Mouse (Mus musculus) liver, embryonic 13.5 days (tissue): ENCODE data around the gene Grik4. TPM values are rescaled to one million over a fixed set of nuclear protein-coding genes. Genes with fewer than 3 reads are reported as not detected.

Experiments used
- ATAC-seq: fragments of 200-750 bp; cut with Nextera tagmentation; 2 replicates; pipeline ENCODE4 v1.8.0; 2017; ENCODE audit warnings: low read depth, mild to moderate bottlenecking, moderate number of reproducible peaks, moderate library complexity
- DNase-seq: peaks from one replicate; pipeline ENCODE4 v3.0.0; 2022
- H3K27ac ChIP-seq: fragments of 300-500 bp; sonication (generic); 2 replicates; pipeline ENCODE4 v1.5.1; 2015; ENCODE audit warnings: moderate library complexity, mild to moderate bottlenecking, inconsistent platforms
- H3K27me3 ChIP-seq: fragments of 300-500 bp; sonication (generic); 2 replicates; pipeline ENCODE4 v1.6.1; 2015; ENCODE audit warnings: mild to moderate bottlenecking, inconsistent platforms
- H3K36me3 ChIP-seq: fragments of 300-500 bp; sonication (generic); 2 replicates; pipeline ENCODE4 v1.6.1; 2015; ENCODE audit warnings: mild to moderate bottlenecking, inconsistent platforms
- H3K4me1 ChIP-seq: fragments of 300-500 bp; sonication (generic); replicated peaks from 2 replicates; pipeline ENCODE4 v1.6.1; 2015; ENCODE audit warnings: inconsistent platforms
- H3K4me2 ChIP-seq: fragments of 300-500 bp; sonication (generic); 2 replicates; pipeline ENCODE4 v1.6.1; 2015; ENCODE audit warnings: inconsistent platforms, mild to moderate bottlenecking, moderate library complexity
- H3K4me3 ChIP-seq: fragments of 300-500 bp; sonication (generic); replicated peaks from 2 replicates; pipeline ENCODE4 v1.5.1; 2015; ENCODE audit warnings: mild to moderate bottlenecking, inconsistent platforms
- H3K9ac ChIP-seq: fragments of 300-500 bp; sonication (generic); 2 replicates; pipeline ENCODE4 v1.6.1; 2015; ENCODE audit warnings: mild to moderate bottlenecking, inconsistent platforms
- H3K9me3 ChIP-seq: fragments of 300-500 bp; sonication (generic); replicated peaks from 2 replicates; pipeline ENCODE4 v1.6.1; 2016; ENCODE audit warnings: inconsistent platforms
- WGBS: fragments of 180-500 bp; shearing (Covaris S2); methylation state at CpG from one replicate; pipeline ENCODE4 v1.1.7; 2015; ENCODE audit not compliant: insufficient replicate concordance; 5-methylcytosine and 5-hydroxymethylcytosine counted together
- polyA plus RNA-seq: library from polyadenylated mRNA; unstranded; fragments of >200 nt; fragmentation: Nextera tagmentation; extraction: Ambion mirVana; gene quantifications from 2 replicates; pipeline ENCODE4 v1.2.1, GENCODE M21; 2015

Grik4 gene
- polyA plus RNA-seq, 1 experiment from 2014 or later, result 1.1 TPM

DNA sequence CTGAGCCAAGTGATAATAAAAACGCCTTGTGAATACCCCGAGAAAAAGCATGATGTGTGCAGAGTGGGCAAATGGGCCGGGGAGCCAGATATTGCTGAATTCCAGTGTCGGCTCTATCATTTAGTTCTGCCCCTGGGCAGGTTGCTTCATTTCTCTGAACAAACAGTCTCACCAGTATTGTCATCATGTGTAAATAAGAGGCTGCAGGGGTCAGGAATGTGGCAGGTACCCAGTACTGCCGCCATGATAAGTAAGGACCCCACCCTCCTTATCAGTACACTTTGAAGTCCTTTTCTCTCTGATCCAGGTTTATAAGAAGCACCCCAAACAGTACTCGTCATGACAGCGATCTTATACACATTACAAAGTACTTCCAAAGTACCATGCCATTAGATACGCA lies 230.4 kb downstream of the Grik4 start:
- 57% methylated on average over 8 of the region's 8 CpGs for WGBS
- Histone ChIP-seq H3K27ac (no peak overlapping the region), H3K4me3 (no peak overlapping the region), H3K4me1 (peaks cover 4% of the 10 kb centered on the region; the same call in 1 of the 2 replicates), H3K9me3 (no peaks in the 10 kb centered on the region), H3K4me2 (no peak overlapping the region), H3K9ac (no peak overlapping the region), H3K27me3 (no peaks in the 10 kb centered on the region), H3K36me3 (no peaks in the 10 kb centered on the region)
- DNase-seq (no peak), ATAC-seq (peak; percentile 57)

- H3K36me3 ChIP-seq, result no peaks in the 10 kb centered on the region
- DNase-seq (no peak), ATAC-seq (no peak)
- 59% methylated on average over 7 of the region's 7 CpGs for WGBS
- H3K4me2 ChIP-seq, result no peak overlapping the region
- H3K9ac ChIP-seq, result no peak overlapping the region
- H3K27ac ChIP-seq, result no peak overlapping the region
- H3K4me1 ChIP-seq, result no peaks in the 10 kb centered on the region
- no peaks in the 10 kb centered on the region for H3K9me3 ChIP-seq
- no peak overlapping the region for H3K4me3 ChIP-seq
- H3K27me3 ChIP-seq, result no peaks in the 10 kb centered on the region
Observed at GRCm38 (mm10) chr9:42705848-42706247, 238.4 kb downstream of the Grik4 start.

DNA sequence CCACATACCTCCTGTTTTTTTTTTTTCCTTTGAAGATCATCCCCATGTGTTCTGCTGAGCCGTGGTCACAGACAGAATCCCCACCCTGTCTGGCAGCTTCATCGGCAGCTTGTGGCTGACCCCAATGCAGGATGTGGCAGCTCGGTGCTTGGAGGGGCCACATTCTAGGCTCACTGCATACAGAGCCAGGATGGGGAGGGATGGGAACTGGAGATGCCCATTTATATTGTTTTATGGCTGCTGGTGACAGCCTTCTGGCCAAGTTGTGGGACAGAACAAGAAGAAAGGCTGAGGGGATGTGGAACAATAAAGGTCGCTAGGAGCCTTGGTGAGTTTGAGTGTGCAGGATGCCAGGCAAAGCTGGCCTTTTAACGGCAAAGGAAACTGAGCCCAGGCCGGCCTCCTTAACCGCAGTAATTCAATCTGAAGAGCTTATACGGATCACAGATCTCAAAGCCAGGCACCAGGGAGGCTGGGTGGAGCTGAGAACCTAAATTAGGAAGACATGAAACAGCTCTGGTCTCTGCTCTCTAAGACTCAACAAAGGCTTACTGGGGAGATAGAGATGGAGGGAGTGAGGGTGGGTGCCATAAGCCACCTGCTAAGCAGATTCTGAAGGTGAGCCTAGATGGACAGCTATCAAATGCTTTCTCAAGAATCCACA lies 241.0 kb downstream of the Grik4 start:
- H3K27ac ChIP-seq, result no peak overlapping the region
- no peaks in the 10 kb centered on the region for H3K36me3 ChIP-seq
- no peaks in the 10 kb centered on the region for H3K27me3 ChIP-seq
- H3K4me1 ChIP-seq, result no peaks in the 10 kb centered on the region
- WGBS, result 34% methylated on average over 8 of the region's 8 CpGs
- no peak for DNase-seq
- no peak overlapping the region for H3K4me3 ChIP-seq
- no peaks in the 10 kb centered on the region for H3K9me3 ChIP-seq
- ATAC-seq, result no peak
- no peak overlapping the region for H3K4me2 ChIP-seq
- H3K9ac ChIP-seq, result no peak overlapping the region

- WGBS, result 72% methylated on average over 11 of the region's 11 CpGs
- Histone ChIP-seq H3K27me3 (no peaks in the 10 kb centered on the region), H3K36me3 (no peaks in the 10 kb centered on the region), H3K4me1 (no peaks in the 10 kb centered on the region), H3K9me3 (no peaks in the 10 kb centered on the region), H3K4me3 (no peak overlapping the region), H3K4me2 (no peak overlapping the region), H3K9ac (no peak overlapping the region), H3K27ac (no peak overlapping the region)
- ATAC-seq (no peak), DNase-seq (no peak)
Observed at GRCm38 (mm10) chr9:42702231-42703132, 241.8 kb downstream of the Grik4 start.

GRCm38 (mm10) chr9:42701729-42702128 lies 242.6 kb downstream of the Grik4 start:
- Histone ChIP-seq H3K27ac (no peak overlapping the region), H3K9me3 (no peaks in the 10 kb centered on the region), H3K27me3 (no peaks in the 10 kb centered on the region), H3K4me1 (no peaks in the 10 kb centered on the region), H3K36me3 (no peaks in the 10 kb centered on the region), H3K4me2 (no peak overlapping the region), H3K9ac (no peak overlapping the region), H3K4me3 (no peak overlapping the region)
- DNase-seq, result no peak
- WGBS, result 64% methylated on average over 5 of the region's 5 CpGs
- ATAC-seq, result no peak

DNA sequence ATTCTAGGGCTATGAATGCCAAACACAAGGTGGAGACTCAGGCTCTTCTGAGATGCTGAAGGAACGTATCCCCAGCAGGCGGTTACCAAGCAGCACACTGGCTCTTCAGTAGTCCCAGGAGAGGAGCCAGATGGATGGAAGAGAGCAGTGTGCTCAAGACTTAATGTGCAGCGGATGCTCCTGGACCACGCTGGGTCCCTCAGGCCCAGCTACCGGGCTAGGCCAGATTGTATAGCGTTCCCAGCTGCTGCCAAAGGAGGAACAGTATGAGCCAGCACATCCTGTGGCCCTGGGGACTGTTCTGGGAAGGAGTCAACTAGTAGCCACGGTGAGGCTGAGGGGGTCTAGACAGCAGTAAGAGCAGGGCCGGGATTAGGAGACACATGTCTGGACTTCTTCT lies 251.3 kb downstream of the Grik4 start:
- Histone ChIP-seq H3K4me2 (no peak overlapping the region), H3K36me3 (no peaks in the 10 kb centered on the region), H3K4me3 (no peak overlapping the region), H3K27me3 (no peaks in the 10 kb centered on the region), H3K27ac (no peak overlapping the region), H3K9me3 (no peaks in the 10 kb centered on the region), H3K9ac (no peak overlapping the region), H3K4me1 (no peaks in the 10 kb centered on the region)
- ATAC-seq, result no peak
- 72% methylated on average over 8 of the region's 8 CpGs for WGBS
- no peak for DNase-seq

GRCm38 (mm10) chr9:42688143-42688542 lies 256.1 kb downstream of the Grik4 start:
- H3K9me3 ChIP-seq, result no peaks in the 10 kb centered on the region
- H3K4me1 ChIP-seq, result no peaks in the 10 kb centered on the region
- no peak overlapping the region for H3K4me2 ChIP-seq
- H3K36me3 ChIP-seq, result no peaks in the 10 kb centered on the region
- 27% methylated on average over 4 of the region's 4 CpGs for WGBS
- no peaks in the 10 kb centered on the region for H3K27me3 ChIP-seq
- H3K27ac ChIP-seq, result no peak overlapping the region
- ATAC-seq, result no peak
- no peak overlapping the region for H3K9ac ChIP-seq
- peak; percentile 9 for DNase-seq
- H3K4me3 ChIP-seq, result no peak overlapping the region

- H3K4me3 ChIP-seq, result no peak overlapping the region
- H3K27ac ChIP-seq, result no peak overlapping the region
- no peak for DNase-seq
- no peak overlapping the region for H3K9ac ChIP-seq
- ATAC-seq, result no peak
- no peaks in the 10 kb centered on the region for H3K36me3 ChIP-seq
- H3K4me2 ChIP-seq, result no peak overlapping the region
- no peaks in the 10 kb centered on the region for H3K9me3 ChIP-seq
- H3K4me1 ChIP-seq, result no peaks in the 10 kb centered on the region
- 53% methylated on average over 5 of the region's 5 CpGs for WGBS
- no peaks in the 10 kb centered on the region for H3K27me3 ChIP-seq
Observed at GRCm38 (mm10) chr9:42686104-42686503, 258.2 kb downstream of the Grik4 start.

GRCm38 (mm10) chr9:42674017-42674412 lies 270.3 kb downstream of the Grik4 start:
- no peak for DNase-seq
- no peak for ATAC-seq
- H3K4me2 ChIP-seq, result no peak overlapping the region
- no peak overlapping the region; the same call in 1 of the 2 replicates for H3K27ac ChIP-seq
- no peak overlapping the region for H3K9ac ChIP-seq
- H3K4me3 ChIP-seq, result no peak overlapping the region
- H3K4me1 ChIP-seq, result peaks cover 12% of the 10 kb centered on the region; the same call in 1 of the 2 replicates
- H3K36me3 ChIP-seq, result no peaks in the 10 kb centered on the region
- no peaks in the 10 kb centered on the region for H3K9me3 ChIP-seq
- 36% methylated on average over 5 of the region's 5 CpGs for WGBS
- no peaks in the 10 kb centered on the region for H3K27me3 ChIP-seq

GRCm38 (mm10) chr9:42673385-42674016 lies 270.8 kb downstream of the Grik4 start:
- Histone ChIP-seq H3K9ac (no peak overlapping the region), H3K27me3 (no peaks in the 10 kb centered on the region), H3K27ac (peak overlapping the region; percentile 66), H3K4me1 (peaks cover 12% of the 10 kb centered on the region; the same call in 1 of the 2 replicates), H3K9me3 (no peaks in the 10 kb centered on the region), H3K36me3 (no peaks in the 10 kb centered on the region), H3K4me3 (no peak overlapping the region), H3K4me2 (0 out of 2 replicates have a peak overlapping the region, but pooled peaks have one; percentile 13)
- 23% methylated on average over 12 of the region's 12 CpGs for WGBS
- ATAC-seq (peak; percentile 61; the same call in 1 of the 2 replicates), DNase-seq (no peak)

DNA sequence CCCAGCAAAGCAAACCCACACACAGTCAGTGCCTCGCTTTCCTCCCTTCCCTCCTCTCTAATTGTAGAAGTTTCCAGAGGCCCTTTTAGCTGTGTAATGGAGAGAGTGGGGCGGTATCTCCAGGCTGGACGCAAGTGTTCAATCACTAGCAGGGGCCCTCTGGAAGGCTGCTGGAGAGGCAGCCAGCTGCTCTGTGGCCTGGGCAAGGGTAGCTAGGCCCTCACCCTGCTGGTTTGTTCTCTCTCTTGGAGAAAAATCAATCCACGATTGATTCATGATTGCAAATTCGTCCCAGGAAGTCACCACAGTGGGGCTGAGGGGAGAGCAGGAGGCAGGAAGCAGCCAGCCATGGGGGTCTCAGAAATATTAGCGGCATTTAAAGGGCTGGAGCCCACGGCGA lies 271.3 kb downstream of the Grik4 start:
- Histone ChIP-seq H3K9me3 (no peaks in the 10 kb centered on the region), H3K27me3 (no peaks in the 10 kb centered on the region), H3K4me1 (peaks cover 12% of the 10 kb centered on the region; the same call in 1 of the 2 replicates), H3K36me3 (no peaks in the 10 kb centered on the region), H3K9ac (no peak overlapping the region), H3K4me2 (no peak overlapping the region), H3K27ac (peak overlapping the region; percentile 66), H3K4me3 (no peak overlapping the region)
- 42% methylated on average over 8 of the region's 8 CpGs for WGBS
- DNase-seq, result no peak
- ATAC-seq, result no peak
